In the genomic region with DNA sequence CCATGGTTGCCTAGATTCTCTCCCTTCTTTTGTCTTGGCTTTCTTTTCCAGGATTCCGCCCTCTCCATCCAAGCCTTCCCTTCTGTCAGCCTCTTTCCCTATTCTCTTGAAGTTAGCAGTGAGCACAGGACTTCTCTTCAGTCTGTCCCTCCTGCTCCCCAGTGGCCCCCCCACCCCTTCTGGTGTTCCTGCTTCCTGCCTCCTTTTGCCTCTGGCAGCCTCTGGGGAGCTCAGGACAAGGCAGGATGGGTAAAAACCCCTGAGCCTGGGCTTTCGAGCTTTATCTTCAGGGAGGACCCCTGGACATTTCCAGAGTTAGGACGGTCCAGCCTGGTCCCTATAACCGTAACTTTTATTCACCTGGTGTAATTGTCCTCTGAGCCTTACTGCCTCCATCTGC, we compare ENCODE assay signal across 8 mouse cellular contexts. TPM values are rescaled to one million over a fixed set of nuclear protein-coding genes. Genes with fewer than 3 reads are reported as not detected.
DNase-seq lines count a peak whose midpoint lies in the region; ATAC-seq and TF ChIP-seq lines count a peak whose summit lies in the region.

No protein-coding gene starts in this region.

- no peak for TF ChIP-seq CTCF in midbrain, postnatal 0 days (IDR thresholded peaks at IDR 0.05)

- peak overlapping the region; percentile 60 for H3K9ac ChIP-seq in kidney, embryonic 16.5 days (replicated peaks; ENCODE audit: low read length)
- no peak overlapping the region for H3K9ac ChIP-seq in embryonic facial prominence, embryonic 15.5 days
- H3K9ac ChIP-seq in hindbrain, embryonic 15.5 days: peak overlapping the region; percentile 14
- H3K9ac ChIP-seq in midbrain, postnatal 0 days (replicated peaks; ENCODE audit: low read length, poor library complexity, severe bottlenecking): peak overlapping the region; percentile 29; the same call in 1 of the 2 replicates

- no peaks in the 10 kb centered on the region for H3K27me3 ChIP-seq in kidney, embryonic 16.5 days (ENCODE audit: insufficient read depth, low read length)
- H3K27me3 ChIP-seq in embryonic facial prominence, embryonic 15.5 days: no peaks in the 10 kb centered on the region
- H3K27me3 ChIP-seq in hindbrain, embryonic 15.5 days: no peaks in the 10 kb centered on the region
- H3K27me3 ChIP-seq in midbrain, postnatal 0 days (ENCODE audit: insufficient read depth, low read length): no peaks in the 10 kb centered on the region

- 78% methylated on average over 4 of the region's 4 CpGs for WGBS in kidney, embryonic 16.5 days
- WGBS in embryonic facial prominence, embryonic 15.5 days: 68% methylated on average over 4 of the region's 4 CpGs
- 69% methylated on average over 4 of the region's 4 CpGs for WGBS in hindbrain, embryonic 15.5 days
- WGBS in midbrain, postnatal 0 days: 67% methylated on average over 4 of the region's 4 CpGs

- H3K4me2 ChIP-seq in kidney, embryonic 16.5 days (replicated peaks; ENCODE audit: low read depth, low read length): peak overlapping the region; percentile 20; the same call in 1 of the 2 replicates
- H3K4me2 ChIP-seq in embryonic facial prominence, embryonic 15.5 days (replicated peaks): peak overlapping the region; percentile 28
- H3K4me2 ChIP-seq in hindbrain, embryonic 15.5 days: 0 out of 2 replicates have a peak overlapping the region, but pooled peaks have one; percentile 14
- H3K4me2 ChIP-seq in midbrain, postnatal 0 days (ENCODE audit: low read depth, low read length, poor library complexity, severe bottlenecking): no peak overlapping the region

- DNase-seq in kidney, adult 11 months: no peak
- no peak for DNase-seq in midbrain, postnatal 0 days (ENCODE audit: low spot score)
- no peak for DNase-seq in adrenal gland, postnatal 25 days
- no peak for DNase-seq in thymus, adult 18-20 months
- DNase-seq in right cerebral cortex, postnatal 10 days (ENCODE audit: low spot score in 2 of 2): no peak

- H3K4me1 ChIP-seq in kidney, embryonic 16.5 days (ENCODE audit: insufficient read depth, low read length): peaks cover 52% of the 10 kb centered on the region
- peaks cover 61% of the 10 kb centered on the region for H3K4me1 ChIP-seq in embryonic facial prominence, embryonic 15.5 days
- H3K4me1 ChIP-seq in hindbrain, embryonic 15.5 days (replicated peaks): peaks cover 79% of the 10 kb centered on the region
- H3K4me1 ChIP-seq in midbrain, postnatal 0 days (ENCODE audit: insufficient read depth, low read length): peaks cover 49% of the 10 kb centered on the region

- no peak overlapping the region for H3K4me3 ChIP-seq in kidney, embryonic 16.5 days (ENCODE audit: low read length)
- H3K4me3 ChIP-seq in embryonic facial prominence, embryonic 15.5 days (replicated peaks): no peak overlapping the region
- H3K4me3 ChIP-seq in hindbrain, embryonic 15.5 days: no peak overlapping the region
- no peak overlapping the region for H3K4me3 ChIP-seq in midbrain, postnatal 0 days (ENCODE audit: low read depth, low read length)

- no peaks in the 10 kb centered on the region for H3K36me3 ChIP-seq in kidney, embryonic 16.5 days (ENCODE audit: insufficient read depth, low read length)
- H3K36me3 ChIP-seq in embryonic facial prominence, embryonic 15.5 days: no peaks in the 10 kb centered on the region
- H3K36me3 ChIP-seq in hindbrain, embryonic 15.5 days: no peaks in the 10 kb centered on the region
- no peaks in the 10 kb centered on the region for H3K36me3 ChIP-seq in midbrain, postnatal 0 days (ENCODE audit: insufficient read depth, low read length)

- H3K9me3 ChIP-seq in kidney, embryonic 16.5 days (ENCODE audit: low read length): no peaks in the 10 kb centered on the region
- no peaks in the 10 kb centered on the region for H3K9me3 ChIP-seq in embryonic facial prominence, embryonic 15.5 days (replicated peaks)
- no peaks in the 10 kb centered on the region for H3K9me3 ChIP-seq in hindbrain, embryonic 15.5 days
- no peaks in the 10 kb centered on the region for H3K9me3 ChIP-seq in midbrain, postnatal 0 days (ENCODE audit: low read length)

- H3K27ac ChIP-seq in kidney, embryonic 16.5 days (ENCODE audit: low read length): peak overlapping the region; percentile 94
- H3K27ac ChIP-seq in embryonic facial prominence, embryonic 15.5 days (replicated peaks): peak overlapping the region; percentile 93
- peak overlapping the region; percentile 87 for H3K27ac ChIP-seq in hindbrain, embryonic 15.5 days (replicated peaks)
- H3K27ac ChIP-seq in midbrain, postnatal 0 days (ENCODE audit: low read depth, low read length): peak overlapping the region; percentile 86

- ATAC-seq in kidney, embryonic 16.5 days (ENCODE audit: low FRiP score, low TSS enrichment): no peak
- no peak for ATAC-seq in embryonic facial prominence, embryonic 15.5 days (ENCODE audit: insufficient number of reproducible peaks, low FRiP score, low TSS enrichment, low read depth)
- no peak for ATAC-seq in hindbrain, embryonic 15.5 days (ENCODE audit: low FRiP score, low read depth)
- no peak for ATAC-seq in midbrain, postnatal 0 days (ENCODE audit: low FRiP score)

RNA-seq across cellular contexts. Expression of gene Cstad, which starts 58.2 kb away (rescaled TPM):
- polyA plus RNA-seq in kidney, embryonic 16.5 days (2015; fragmentation: Nextera tagmentation; extraction: Ambion mirVana): 1.5 and 2.5 TPM in 2 replicates
- polyA plus RNA-seq in embryonic facial prominence, embryonic 15.5 days (2015; fragmentation: Nextera tagmentation; extraction: Ambion mirVana): 1.8 and 3.2 TPM in 2 replicates
- 0.51 and 0.94 TPM in 2 replicates for polyA plus RNA-seq in hindbrain, embryonic 15.5 days (2015; fragmentation: Nextera tagmentation; extraction: Ambion mirVana)
- 0.55 and 2.2 TPM in 2 replicates for total RNA-seq in midbrain, postnatal 0 days (2014; rRNA removed)
- polyA plus RNA-seq in midbrain, postnatal 0 days (2015; fragmentation: Nextera tagmentation; extraction: Ambion mirVana): 0.64 and 0.70 TPM in 2 replicates
- 1.6 and 4.4 TPM in 2 replicates for total RNA-seq in adrenal gland, postnatal 25 days (2021)
